Mouse (Mus musculus): ENCODE results near the gene Shisa6. TPM values are rescaled to one million over a fixed set of nuclear protein-coding genes. Genes with fewer than 3 reads are reported as not detected.
"Not testable (repeated sequence)": the region's sequence is repeated elsewhere in the genome, so short reads cannot be mapped to it uniquely, and the experiment has no call there.

Gene Shisa6
- polyA plus RNA-seq, 1 experiment from 2014 or later, result 1.4 TPM

DNA sequence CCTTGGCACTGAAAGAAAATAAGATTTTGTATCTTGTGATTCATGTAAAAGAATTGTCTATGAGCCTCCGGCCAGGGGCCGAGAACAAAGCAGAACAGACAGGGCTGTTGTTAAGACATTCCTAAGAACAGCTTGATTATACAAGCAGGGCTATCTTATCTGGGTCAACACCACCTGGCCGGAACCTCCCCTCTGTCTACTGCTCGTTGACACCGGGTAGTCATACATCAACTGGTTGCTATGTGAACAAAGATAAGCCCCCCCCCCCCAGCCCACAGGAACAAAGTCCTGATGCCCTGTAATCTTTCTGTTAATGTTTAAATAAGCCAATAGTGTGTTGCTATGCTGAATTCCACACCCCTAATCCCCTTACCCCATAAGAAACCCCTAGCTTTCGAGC, 117.0 kb downstream of the Shisa6 start:
- not testable (repeated sequence) for H3K27me3 ChIP-seq (ENCODE audit: control insufficient read depth, insufficient read depth, low read length); H3K9ac ChIP-seq (ENCODE audit: low read length); H3K36me3 ChIP-seq (ENCODE audit: control insufficient read depth, insufficient read depth, low read length); H3K4me2 ChIP-seq; ATAC-seq (ENCODE audit: low FRiP score); H3K27ac ChIP-seq (ENCODE audit: low read depth, low read length); DNase-seq (ENCODE audit: low spot score, missing footprints); H3K4me1 ChIP-seq (ENCODE audit: control insufficient read depth, insufficient read depth, low read length); H3K4me3 ChIP-seq (ENCODE audit: low read depth, low read length); H3K9me3 ChIP-seq (ENCODE audit: control insufficient read depth, low read length)
- WGBS, result 91% methylated on average over 6 of the region's 6 CpGs

- Histone ChIP-seq H3K4me3 (ENCODE audit: low read depth, low read length) (no peak overlapping the region), H3K27ac (ENCODE audit: low read depth, low read length) (no peak overlapping the region), H3K36me3 (ENCODE audit: control insufficient read depth, insufficient read depth, low read length) (no peaks in the 10 kb centered on the region), H3K9ac (ENCODE audit: low read length) (no peak overlapping the region), H3K27me3 (ENCODE audit: control insufficient read depth, insufficient read depth, low read length) (no peaks in the 10 kb centered on the region), H3K9me3 (ENCODE audit: control insufficient read depth, low read length) (no peaks in the 10 kb centered on the region), H3K4me2 (no peak overlapping the region), H3K4me1 (ENCODE audit: control insufficient read depth, insufficient read depth, low read length) (no peaks in the 10 kb centered on the region)
- ATAC-seq (ENCODE audit: low FRiP score) (no peak), DNase-seq (ENCODE audit: low spot score, missing footprints) (no peak)
- 62% methylated on average over 7 of the region's 7 CpGs for WGBS
Observed at GRCm38 (mm10) chr11:66400036-66400435, 125.7 kb downstream of the Shisa6 start.

- Histone ChIP-seq H3K9me3 (ENCODE audit: control insufficient read depth, low read length) (no peaks in the 10 kb centered on the region), H3K36me3 (ENCODE audit: control insufficient read depth, insufficient read depth, low read length) (no peaks in the 10 kb centered on the region), H3K4me2 (no peak overlapping the region), H3K27me3 (ENCODE audit: control insufficient read depth, insufficient read depth, low read length) (no peaks in the 10 kb centered on the region), H3K27ac (ENCODE audit: low read depth, low read length) (no peak overlapping the region), H3K9ac (ENCODE audit: low read length) (no peak overlapping the region), H3K4me1 (ENCODE audit: control insufficient read depth, insufficient read depth, low read length) (no peaks in the 10 kb centered on the region), H3K4me3 (ENCODE audit: low read depth, low read length) (no peak overlapping the region)
- DNase-seq (ENCODE audit: low spot score, missing footprints) (no peak), ATAC-seq (ENCODE audit: low FRiP score) (no peak)
- 75% methylated on average over 3 of the region's 3 CpGs for WGBS
Observed at GRCm38 (mm10) chr11:66387561-66387960, 138.2 kb downstream of the Shisa6 start.

DNA sequence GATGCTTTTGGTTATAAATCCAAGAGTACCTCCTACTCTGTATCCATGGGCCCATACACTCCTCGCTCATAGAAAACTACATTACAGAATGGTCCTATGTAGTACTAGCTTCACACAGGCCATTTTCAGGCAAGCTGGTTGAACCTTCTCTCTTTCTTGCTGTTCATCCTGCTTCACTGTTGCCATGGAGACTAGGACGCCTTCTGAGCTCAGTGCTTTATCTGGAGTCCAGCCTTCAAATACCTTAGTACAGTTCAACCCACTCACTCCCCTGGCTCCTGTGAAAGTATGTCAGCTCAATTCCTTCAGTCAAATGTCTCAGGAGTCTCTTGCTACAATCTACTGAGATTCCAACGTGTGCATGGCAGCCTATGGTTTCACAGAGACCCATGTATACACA, 154.0 kb downstream of the Shisa6 start:
- no peak overlapping the region for H3K4me3 ChIP-seq (ENCODE audit: low read depth, low read length)
- no peaks in the 10 kb centered on the region for H3K36me3 ChIP-seq (ENCODE audit: control insufficient read depth, insufficient read depth, low read length)
- H3K27ac ChIP-seq (ENCODE audit: low read depth, low read length), result no peak overlapping the region
- no peak overlapping the region for H3K4me2 ChIP-seq
- H3K4me1 ChIP-seq (ENCODE audit: control insufficient read depth, insufficient read depth, low read length), result no peaks in the 10 kb centered on the region
- no peaks in the 10 kb centered on the region for H3K9me3 ChIP-seq (ENCODE audit: control insufficient read depth, low read length)
- 73% methylated on average over 3 of the region's 3 CpGs for WGBS
- H3K9ac ChIP-seq (ENCODE audit: low read length), result no peak overlapping the region
- no peak for ATAC-seq (ENCODE audit: low FRiP score)
- no peaks in the 10 kb centered on the region for H3K27me3 ChIP-seq (ENCODE audit: control insufficient read depth, insufficient read depth, low read length)
- no peak for DNase-seq (ENCODE audit: low spot score, missing footprints)

- DNase-seq (ENCODE audit: low spot score, missing footprints) (no peak), ATAC-seq (ENCODE audit: low FRiP score) (no peak)
- Histone ChIP-seq H3K9me3 (ENCODE audit: control insufficient read depth, low read length) (no peaks in the 10 kb centered on the region), H3K4me2 (no peak overlapping the region), H3K27me3 (ENCODE audit: control insufficient read depth, insufficient read depth, low read length) (no peaks in the 10 kb centered on the region), H3K4me1 (ENCODE audit: control insufficient read depth, insufficient read depth, low read length) (no peaks in the 10 kb centered on the region), H3K4me3 (ENCODE audit: low read depth, low read length) (no peak overlapping the region), H3K36me3 (ENCODE audit: control insufficient read depth, insufficient read depth, low read length) (no peaks in the 10 kb centered on the region), H3K9ac (ENCODE audit: low read length) (no peak overlapping the region), H3K27ac (ENCODE audit: low read depth, low read length) (no peak overlapping the region)
- 92% methylated on average over 4 of the region's 4 CpGs for WGBS
Observed at GRCm38 (mm10) chr11:66369764-66370163, 156.0 kb downstream of the Shisa6 start.

GRCm38 (mm10) chr11:66366809-66367685, 158.7 kb downstream of the Shisa6 start:
- no peaks in the 10 kb centered on the region for H3K27me3 ChIP-seq (ENCODE audit: control insufficient read depth, insufficient read depth, low read length)
- no peak overlapping the region for H3K9ac ChIP-seq (ENCODE audit: low read length)
- no peaks in the 10 kb centered on the region for H3K36me3 ChIP-seq (ENCODE audit: control insufficient read depth, insufficient read depth, low read length)
- H3K9me3 ChIP-seq (ENCODE audit: control insufficient read depth, low read length), result no peaks in the 10 kb centered on the region
- H3K4me3 ChIP-seq (ENCODE audit: low read depth, low read length), result no peak overlapping the region
- ATAC-seq (ENCODE audit: low FRiP score) (no peak), DNase-seq (ENCODE audit: low spot score, missing footprints) (no peak)
- H3K27ac ChIP-seq (ENCODE audit: low read depth, low read length), result no peak overlapping the region
- H3K4me2 ChIP-seq, result no peak overlapping the region
- H3K4me1 ChIP-seq (ENCODE audit: control insufficient read depth, insufficient read depth, low read length), result no peaks in the 10 kb centered on the region
- 69% methylated on average over 8 of the region's 8 CpGs for WGBS

GRCm38 (mm10) chr11:66359811-66360210, 166.0 kb downstream of the Shisa6 start:
- WGBS, result 96% methylated on average over 1 of the region's 1 CpGs
- no peak for ATAC-seq (ENCODE audit: low FRiP score)
- no peak overlapping the region for H3K9ac ChIP-seq (ENCODE audit: low read length)
- H3K4me1 ChIP-seq (ENCODE audit: control insufficient read depth, insufficient read depth, low read length), result no peaks in the 10 kb centered on the region
- H3K27me3 ChIP-seq (ENCODE audit: control insufficient read depth, insufficient read depth, low read length), result no peaks in the 10 kb centered on the region
- no peaks in the 10 kb centered on the region for H3K9me3 ChIP-seq (ENCODE audit: control insufficient read depth, low read length)
- DNase-seq (ENCODE audit: low spot score, missing footprints), result no peak
- H3K4me2 ChIP-seq, result no peak overlapping the region
- no peak overlapping the region for H3K27ac ChIP-seq (ENCODE audit: low read depth, low read length)
- no peaks in the 10 kb centered on the region for H3K36me3 ChIP-seq (ENCODE audit: control insufficient read depth, insufficient read depth, low read length)
- no peak overlapping the region for H3K4me3 ChIP-seq (ENCODE audit: low read depth, low read length)

DNA sequence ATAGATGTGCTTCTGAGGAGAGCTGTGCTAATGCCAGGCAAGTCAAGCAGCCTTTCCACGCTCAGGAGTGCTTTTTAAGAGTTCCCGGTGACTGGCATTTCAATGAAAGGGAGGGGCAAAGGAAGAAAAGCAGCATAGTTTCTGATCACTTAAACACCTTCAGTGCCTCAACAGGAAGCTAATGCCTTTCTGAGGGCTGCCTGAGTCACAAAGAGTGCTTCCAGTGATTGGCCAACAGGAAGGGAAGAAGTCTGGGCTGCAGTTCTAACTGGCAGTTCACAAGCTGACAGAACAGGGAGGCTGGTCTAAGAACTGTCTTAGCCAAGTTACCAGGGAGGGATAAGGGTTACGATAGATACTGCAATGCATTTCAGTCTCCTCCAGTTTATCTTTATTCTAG, 180.9 kb downstream of the Shisa6 start:
- Histone ChIP-seq H3K9me3 (ENCODE audit: control insufficient read depth, low read length) (no peaks in the 10 kb centered on the region), H3K27me3 (ENCODE audit: control insufficient read depth, insufficient read depth, low read length) (no peaks in the 10 kb centered on the region)
- no peak for ATAC-seq (ENCODE audit: low FRiP score)

DNA sequence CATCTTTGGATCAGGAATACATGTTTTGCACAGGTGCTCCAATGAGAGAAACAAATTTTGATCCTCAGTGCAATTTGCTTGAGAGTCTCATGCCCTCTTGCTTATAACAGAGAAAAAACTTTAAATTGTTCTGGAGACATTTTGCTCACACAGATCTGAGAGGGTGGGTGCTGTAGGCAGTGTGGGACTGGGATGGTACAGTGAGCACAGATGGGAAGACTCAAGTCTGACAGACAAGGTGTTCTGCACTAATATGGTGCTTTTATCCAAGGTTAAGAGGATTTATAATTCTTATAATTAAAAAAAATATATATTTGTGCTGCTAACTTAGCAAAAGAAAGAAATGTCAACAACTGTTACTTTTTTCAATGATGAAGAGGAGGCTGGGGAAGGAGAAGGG, 189.5 kb downstream of the Shisa6 start:
- no peak overlapping the region for H3K4me3 ChIP-seq (ENCODE audit: low read depth, low read length)

More for the DNA sequence above, 180.9 kb downstream of the Shisa6 start:
- Histone ChIP-seq H3K4me3 (ENCODE audit: low read depth, low read length) (no peak overlapping the region), H3K4me1 (ENCODE audit: control insufficient read depth, insufficient read depth, low read length) (no peaks in the 10 kb centered on the region), H3K9ac (ENCODE audit: low read length) (no peak overlapping the region), H3K27ac (ENCODE audit: low read depth, low read length) (no peak overlapping the region), H3K36me3 (ENCODE audit: control insufficient read depth, insufficient read depth, low read length) (no peaks in the 10 kb centered on the region), H3K4me2 (no peak overlapping the region)
- DNase-seq (ENCODE audit: low spot score, missing footprints), result no peak
- 64% methylated on average over 3 of the region's 3 CpGs for WGBS

More for the DNA sequence above, 189.5 kb downstream of the Shisa6 start:
- H3K9ac ChIP-seq (ENCODE audit: low read length), result no peak overlapping the region
- H3K27me3 ChIP-seq (ENCODE audit: control insufficient read depth, insufficient read depth, low read length), result no peaks in the 10 kb centered on the region
- ATAC-seq (ENCODE audit: low FRiP score) (no peak), DNase-seq (ENCODE audit: low spot score, missing footprints) (no peak)
- H3K4me2 ChIP-seq, result no peak overlapping the region
- H3K4me1 ChIP-seq (ENCODE audit: control insufficient read depth, insufficient read depth, low read length), result no peaks in the 10 kb centered on the region
- no peaks in the 10 kb centered on the region for H3K36me3 ChIP-seq (ENCODE audit: control insufficient read depth, insufficient read depth, low read length)
- peaks cover 3% of the 10 kb centered on the region; the same call in 1 of the 2 replicates for H3K9me3 ChIP-seq (ENCODE audit: control insufficient read depth, low read length)
- no peak overlapping the region for H3K27ac ChIP-seq (ENCODE audit: low read depth, low read length)
